Mouse (Mus musculus) ES-Bruce4 (cell line): ENCODE data around the gene Hydin.

Source experiments
- CTCF ChIP-seq: IDR thresholded peaks from one replicate; pipeline ENCODE4 v1.8.1; 2011; ENCODE audit warnings: low read depth, low read length
- POLR2A ChIP-seq: IDR thresholded peaks from one replicate; pipeline ENCODE4 v1.8.1; 2011; ENCODE audit warnings: low read length; ENCODE audit not compliant: insufficient read depth

DNA sequence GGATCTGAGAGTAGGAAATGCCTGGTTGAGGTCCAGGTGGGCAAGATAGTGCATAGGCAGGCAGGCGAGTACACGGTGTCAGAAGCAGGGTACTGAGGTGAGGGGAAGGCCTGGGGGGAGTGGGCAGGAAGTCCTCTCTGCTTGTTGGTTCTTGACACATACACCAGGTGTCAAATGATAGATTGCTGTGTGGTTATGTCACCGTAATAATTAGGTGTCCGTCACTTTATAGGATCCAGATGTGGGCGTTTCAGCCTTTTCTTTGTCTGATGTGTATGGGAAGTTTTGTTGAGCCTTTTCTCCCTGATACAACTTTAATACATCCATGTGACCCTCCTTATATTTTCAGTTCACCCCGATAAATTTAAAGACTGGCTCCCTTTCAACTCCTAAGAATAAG is 19.5 kb upstream of the Hydin start:
- TF ChIP-seq POLR2A: no peak
- TF ChIP-seq CTCF: no peak
